Mouse (Mus musculus): ENCODE measurements around the gene Ccnd2.
A peak's percentile ranks its signal among the peaks of the same experiment; 100 is the strongest.

The Ccnd2 gene

DNA sequence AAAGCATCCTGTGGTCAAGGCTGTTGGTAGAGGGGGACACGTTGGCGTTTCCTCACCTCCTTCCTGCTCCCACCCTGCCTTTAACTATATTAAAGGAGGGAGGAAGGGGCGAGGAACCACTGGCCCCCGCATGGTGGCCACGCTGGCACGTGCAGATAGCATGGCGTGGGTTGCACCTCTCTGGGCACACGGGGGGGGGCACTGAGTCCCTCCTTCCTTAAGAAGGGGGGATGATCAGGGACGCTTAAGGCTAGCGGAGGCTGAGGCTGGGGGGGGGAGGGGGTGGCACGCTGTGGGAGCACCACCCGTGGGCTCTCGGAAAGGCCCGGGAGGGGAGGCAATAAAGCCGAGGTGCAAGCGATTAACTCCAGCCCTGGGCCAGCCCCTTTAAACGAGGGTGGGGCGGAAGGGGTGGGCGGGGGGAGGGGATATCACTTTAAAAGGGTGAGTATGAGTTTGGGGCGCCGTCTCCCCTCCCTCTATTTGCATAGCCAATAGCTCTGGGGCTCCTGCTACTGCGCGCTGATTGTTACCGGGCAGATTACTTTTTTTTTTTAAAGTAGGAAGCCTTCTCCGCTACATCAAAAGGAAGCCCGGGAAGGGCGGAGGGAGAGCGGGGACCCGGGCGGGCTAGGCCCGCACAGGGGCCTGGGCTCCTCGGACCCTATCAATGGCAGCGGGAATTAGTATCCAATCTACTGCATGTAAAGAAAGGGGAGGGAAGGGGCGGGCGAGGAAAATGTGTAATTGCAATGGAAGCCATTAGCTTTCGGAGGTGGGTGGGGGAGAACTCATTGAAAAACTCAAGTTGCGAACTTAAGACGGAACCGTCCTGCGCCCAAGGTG lies at the start of gene Ccnd2:
Gene Ccnd2 (minus strand): TSS at position 88 of the 846 bp plus-strand sequence.
- peak; percentile 79 for DNase-seq (ENCODE audit: low spot score)

DNA sequence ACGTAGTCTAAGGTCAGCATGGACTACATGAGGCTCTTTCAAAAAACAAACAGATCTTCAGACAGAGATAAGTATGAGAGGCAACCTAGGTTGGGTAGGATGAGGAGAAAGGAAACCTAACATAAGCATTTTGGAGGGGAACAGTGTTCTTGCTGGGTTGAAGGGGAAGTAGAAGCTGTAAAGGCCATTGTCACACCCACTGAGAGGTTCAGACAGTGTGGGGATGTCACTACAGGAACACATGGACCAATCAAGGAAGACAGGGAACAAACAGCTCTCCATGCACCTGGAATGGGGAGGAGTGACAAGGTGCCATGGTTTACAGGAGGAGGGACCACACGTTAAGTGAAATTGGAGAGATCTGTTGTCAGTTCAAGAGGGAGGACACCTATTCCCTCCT lies 45.0 kb upstream of the Ccnd2 start:
- DNase-seq (ENCODE audit: low spot score) = no peak

- DNase-seq (ENCODE audit: low spot score) = peak; percentile 18
These were observed 29.3 kb upstream of the Ccnd2 start for GRCm38 (mm10) chr6:127181296-127181695.

DNA sequence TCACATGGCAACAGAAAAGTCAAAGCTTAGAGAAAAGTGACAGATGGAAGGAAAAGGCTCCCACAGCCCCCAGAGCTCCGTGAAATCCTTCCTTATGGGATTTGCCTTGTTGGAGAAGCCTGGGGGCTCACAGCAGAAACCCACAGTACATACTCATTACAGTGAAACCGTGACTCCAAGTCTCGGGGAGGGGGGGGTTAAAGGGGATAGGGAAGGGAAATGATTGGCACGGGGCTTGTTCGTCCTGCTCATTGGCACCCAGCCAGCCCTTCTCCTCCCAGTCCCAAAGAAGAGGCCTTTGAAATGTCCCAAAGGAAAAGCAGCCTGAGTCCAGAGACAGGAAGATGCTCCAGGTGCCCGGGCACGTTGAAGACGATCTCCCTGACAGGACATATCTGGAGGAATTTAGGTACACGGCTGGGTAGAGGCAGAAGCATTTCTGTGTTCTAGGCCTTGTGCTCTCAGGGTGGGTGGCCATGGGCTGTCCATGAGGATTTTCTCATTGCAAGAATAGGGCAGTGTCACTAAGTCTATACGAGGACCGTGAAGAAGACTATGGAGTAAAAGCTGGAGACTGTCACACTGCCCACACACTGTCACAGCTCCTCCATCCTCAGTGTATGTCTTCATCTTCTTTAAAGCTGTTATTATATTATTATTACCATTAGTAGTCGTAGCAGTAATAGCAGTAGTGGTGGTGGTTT lies 27.2 kb upstream of the Ccnd2 start:
- no peak for DNase-seq (ENCODE audit: low spot score)

GRCm38 (mm10) chr6:127177962-127178361 lies 26.0 kb upstream of the Ccnd2 start:
- DNase-seq (ENCODE audit: low spot score) = no peak

DNA sequence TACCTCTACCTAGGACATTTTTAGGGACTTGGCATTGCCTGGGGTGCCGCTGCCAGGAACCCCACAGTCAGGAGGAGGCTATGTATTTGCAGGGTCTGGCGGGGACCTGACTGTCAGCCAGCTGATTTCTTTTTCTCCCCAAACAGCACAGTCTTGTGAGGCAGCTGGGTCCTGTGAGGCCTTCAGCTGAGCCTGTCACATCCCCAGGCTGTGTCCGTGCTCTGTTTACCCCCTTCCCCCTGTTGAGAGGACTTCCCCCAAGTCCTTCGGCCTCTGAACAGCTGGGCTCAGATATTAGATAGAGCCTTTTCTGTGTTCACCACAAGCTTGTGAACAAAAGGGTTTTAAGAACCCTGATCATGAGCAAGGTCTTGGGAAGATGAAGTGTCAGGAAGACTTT lies 25.4 kb upstream of the Ccnd2 start:
- no peak for DNase-seq (ENCODE audit: low spot score)

- no peak for DNase-seq (ENCODE audit: low spot score)
These were observed 20.5 kb upstream of the Ccnd2 start for GRCm38 (mm10) chr6:127172461-127172860.

DNA sequence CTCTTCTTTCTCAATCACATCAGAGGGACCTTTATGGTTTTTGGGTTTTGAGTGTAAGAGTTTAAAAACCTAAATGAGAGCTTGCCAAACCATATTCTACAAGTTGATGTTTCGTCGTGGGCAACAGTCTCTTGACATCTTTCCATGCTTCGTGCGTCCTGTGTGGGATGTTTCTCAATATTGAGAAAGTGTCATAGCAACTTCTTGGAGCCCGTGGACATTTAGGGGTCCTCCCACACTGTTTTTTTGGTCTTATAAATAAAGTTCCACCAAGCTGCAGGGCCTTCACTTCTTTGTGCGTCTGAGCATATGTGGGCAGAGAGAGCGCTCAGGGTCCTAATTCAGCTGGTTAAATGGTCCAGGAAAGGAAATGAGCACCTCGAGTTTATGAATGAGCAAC lies 18.7 kb upstream of the Ccnd2 start:
- no peak for DNase-seq (ENCODE audit: low spot score)

GRCm38 (mm10) chr6:127165663-127166062 lies 13.7 kb upstream of the Ccnd2 start:
- DNase-seq (ENCODE audit: low spot score) = no peak

DNA sequence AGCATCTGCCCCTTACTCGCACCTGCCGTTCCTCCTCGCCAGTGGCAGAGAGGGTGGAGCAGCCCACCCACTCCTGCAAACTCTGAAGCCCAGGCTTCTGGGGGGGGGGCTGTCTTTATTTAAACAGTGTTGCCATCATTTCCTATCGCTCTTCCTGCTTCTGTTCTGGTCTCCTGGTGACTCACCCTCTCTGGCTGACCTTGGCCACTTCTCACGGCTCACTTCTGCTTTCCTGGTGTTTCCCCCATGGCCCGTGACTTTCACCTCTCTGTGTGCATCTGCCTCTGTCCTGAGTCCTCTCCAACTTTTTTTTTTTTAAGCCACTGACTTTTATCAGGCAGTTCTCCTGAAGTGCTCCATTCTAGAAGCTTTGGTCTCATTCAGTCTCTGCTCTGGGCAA lies 10.8 kb upstream of the Ccnd2 start:
- DNase-seq (ENCODE audit: low spot score) = no peak

DNA sequence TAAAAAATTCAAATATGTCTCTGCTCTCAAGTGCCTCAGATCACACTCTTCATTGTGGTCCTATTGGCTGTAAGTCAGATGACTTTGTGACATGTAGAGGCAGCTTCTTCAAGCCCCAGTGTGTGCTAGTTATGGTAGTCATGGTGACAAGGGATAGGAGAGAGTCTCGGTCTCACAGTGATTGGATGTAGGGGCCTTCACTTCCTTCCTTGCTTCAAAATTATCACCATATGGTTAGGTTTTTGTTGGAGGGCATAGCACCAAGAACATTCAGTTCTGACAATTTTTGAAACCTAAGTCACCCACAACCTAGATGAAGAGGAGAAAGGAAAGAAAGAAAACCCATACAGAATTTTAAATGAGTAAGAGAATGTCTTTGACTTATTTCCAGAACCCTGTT lies 5.3 kb upstream of the Ccnd2 start:
- DNase-seq (ENCODE audit: low spot score) = no peak

- DNase-seq (ENCODE audit: low spot score) = no peak
These were observed 3.5 kb upstream of the Ccnd2 start for GRCm38 (mm10) chr6:127155468-127155867.

- DNase-seq (ENCODE audit: low spot score) = peak; percentile 60
These were observed 2.8 kb upstream of the Ccnd2 start for GRCm38 (mm10) chr6:127154708-127155268.

- no peak for DNase-seq (ENCODE audit: low spot score)
These were observed 2.1 kb upstream of the Ccnd2 start for GRCm38 (mm10) chr6:127153972-127154707.

DNA sequence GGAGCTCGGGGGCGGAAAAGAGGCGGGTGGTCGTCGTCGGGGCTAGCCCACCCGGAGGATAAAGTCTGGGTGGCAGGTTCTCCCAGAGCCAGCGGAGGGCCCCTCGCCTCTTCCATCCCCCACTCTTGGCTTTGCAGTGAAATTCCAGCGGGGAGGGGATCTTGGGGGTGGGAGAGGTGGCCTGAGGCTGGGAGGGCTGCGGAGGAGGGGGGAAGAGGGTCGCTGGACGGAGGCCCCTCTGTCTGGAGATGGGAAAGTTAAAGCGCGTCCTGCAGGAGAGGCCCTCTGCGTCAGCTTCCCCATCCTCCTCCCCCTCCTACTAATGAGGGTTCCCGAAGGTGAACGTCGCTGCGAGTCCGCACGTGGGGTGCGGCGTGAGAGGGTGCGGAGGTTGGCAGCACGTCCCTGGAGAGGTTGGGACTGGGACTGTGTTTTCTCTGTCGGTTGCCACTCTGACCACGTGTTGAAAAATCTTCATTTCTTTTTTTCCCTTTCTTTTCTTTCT lies 1.4 kb upstream of the Ccnd2 start:
- DNase-seq (ENCODE audit: low spot score) = no peak

- peak; percentile 37 for DNase-seq (ENCODE audit: low spot score)
These were observed 358 bp downstream of the Ccnd2 start for GRCm38 (mm10) chr6:127151565-127152105.

- peak; percentile 81 for DNase-seq (ENCODE audit: low spot score)
These were observed 1.1 kb downstream of the Ccnd2 start for GRCm38 (mm10) chr6:127150663-127151564.

GRCm38 (mm10) chr6:127149944-127150662 lies 1.9 kb downstream of the Ccnd2 start:
- no peak for DNase-seq (ENCODE audit: low spot score)

DNA sequence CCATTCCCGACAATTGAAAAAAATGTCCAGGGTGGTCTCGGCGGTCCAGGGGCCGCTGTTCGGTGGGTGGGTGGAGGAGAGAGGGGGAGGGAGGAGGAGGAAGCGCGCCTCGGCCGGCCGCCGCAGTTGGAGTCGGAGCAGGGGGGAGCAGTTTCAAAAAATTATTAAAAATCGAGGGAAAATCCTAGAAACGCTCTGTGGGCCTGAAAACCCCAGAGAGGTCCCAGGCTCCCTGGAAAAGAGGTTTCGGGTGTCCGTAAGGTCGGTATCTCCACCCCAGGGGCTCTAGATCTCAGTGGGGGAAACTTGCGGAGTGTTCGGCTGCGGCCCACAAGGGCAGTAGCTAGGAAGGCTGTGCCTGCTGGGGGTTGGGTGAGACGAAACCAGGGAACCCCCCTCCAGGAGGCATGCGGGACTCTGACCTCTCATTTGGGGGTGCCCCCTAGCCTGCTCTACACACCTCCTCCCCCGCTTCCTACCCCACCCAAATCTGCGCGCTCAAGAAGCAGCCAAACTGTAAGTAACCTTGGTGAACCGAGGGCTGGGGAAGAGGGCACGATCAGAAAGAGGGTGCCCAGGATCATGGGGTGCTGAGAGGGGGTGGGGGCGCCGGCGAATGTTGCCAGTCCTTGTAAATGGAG lies 2.6 kb downstream of the Ccnd2 start:
- DNase-seq (ENCODE audit: low spot score) = no peak
